Mouse (Mus musculus) bone marrow macrophage, adult 2 months (primary cell): ENCODE measurements at regions not wholly inside any gene's neighbourhood (a gene's known extent, or its start where the extent isn't known, plus 50 kb on each side); places are given as distances from the start of the nearest gene placed in this dataset.

Source experiments
- CTCF ChIP-seq: IDR thresholded peaks from 2 replicates; pipeline ENCODE4 v1.5.1; 2012; ENCODE audit warnings: low read depth, mild to moderate bottlenecking, low read length, moderate library complexity
- POLR2A ChIP-seq: IDR thresholded peaks from 2 replicates; pipeline ENCODE4 v1.6.1; 2012; ENCODE audit warnings: mild to moderate bottlenecking, low read depth, low read length, borderline replicate concordance

DNA sequence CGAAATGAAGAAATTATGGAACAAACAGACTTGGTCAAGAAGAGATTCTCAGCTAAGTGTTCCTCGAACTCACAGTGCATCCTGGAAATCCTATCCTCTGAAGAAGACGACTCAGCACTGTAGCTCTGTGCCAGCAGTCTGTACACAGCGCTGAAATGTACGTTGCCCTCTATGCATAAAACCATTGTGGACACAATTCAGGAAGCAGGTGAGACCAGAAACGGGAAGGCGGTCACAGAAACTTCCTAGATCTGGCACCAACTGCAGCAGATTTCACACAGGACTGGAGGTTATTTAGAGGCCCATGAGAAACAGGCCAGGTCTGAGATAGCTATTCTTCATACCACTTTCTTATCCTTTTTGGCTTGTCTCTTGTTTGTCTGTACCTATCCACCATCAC lies 83.7 kb upstream of the Try4 start:
- TF ChIP-seq CTCF (no peak), POLR2A (no peak)
